Mouse (Mus musculus) ES-Bruce4 (cell line): ENCODE measurements around the gene Itgb7. TPM values are rescaled to one million over a fixed set of nuclear protein-coding genes. Genes with fewer than 3 reads are reported as not detected.

Source experiments
- H3K27ac ChIP-seq: 2 replicates; pipeline ENCODE4 v1.5.1; 2012; ENCODE audit warnings: low read length, inconsistent platforms; ENCODE audit not compliant: insufficient read depth
- H3K27me3 ChIP-seq: 2 replicates; pipeline ENCODE4 v1.6.1; 2012; ENCODE audit warnings: mild to moderate bottlenecking, low read length, inconsistent platforms; ENCODE audit not compliant: control insufficient read depth, poor library complexity, insufficient read depth, severe bottlenecking
- H3K36me3 ChIP-seq: 2 replicates; pipeline ENCODE4 v1.6.1; 2012; ENCODE audit warnings: inconsistent platforms, mild to moderate bottlenecking, low read length, moderate library complexity; ENCODE audit not compliant: control insufficient read depth, poor library complexity, insufficient read depth, severe bottlenecking
- H3K4me1 ChIP-seq: one replicate; pipeline ENCODE4 v1.8.1; 2011; ENCODE audit warnings: low read length; ENCODE audit not compliant: control insufficient read depth, insufficient read depth
- H3K4me3 ChIP-seq: 2 replicates; pipeline ENCODE4 v1.5.1; 2011; ENCODE audit warnings: low read depth, mild to moderate bottlenecking, low read length
- H3K9ac ChIP-seq: 2 replicates; pipeline ENCODE4 v1.6.1; 2012; ENCODE audit warnings: low read depth, mild to moderate bottlenecking, inconsistent platforms; ENCODE audit not compliant: poor library complexity, severe bottlenecking
- H3K9me3 ChIP-seq: replicated peaks from 2 replicates; pipeline ENCODE4 v1.6.1; 2012; ENCODE audit warnings: mild to moderate bottlenecking, low read length, inconsistent platforms; ENCODE audit not compliant: control insufficient read depth, poor library complexity, insufficient read depth, severe bottlenecking
- CTCF ChIP-seq: IDR thresholded peaks from one replicate; pipeline ENCODE4 v1.8.1; 2011; ENCODE audit warnings: low read depth, low read length
- EP300 ChIP-seq: IDR thresholded peaks from 2 replicates; pipeline ENCODE4 v1.6.1; 2011; ENCODE audit warnings: low read depth, low read length; ENCODE audit not compliant: insufficient read depth
- POLR2A ChIP-seq: IDR thresholded peaks from one replicate; pipeline ENCODE4 v1.8.1; 2011; ENCODE audit warnings: low read length; ENCODE audit not compliant: insufficient read depth
- polyA plus RNA-seq: library from polyadenylated mRNA; stranded (reverse); fragments of >200 nt; gene quantifications from 2 replicates; pipeline ENCODE4 v1.2.4, GENCODE M21; 2011; ENCODE audit warnings: low read depth; ENCODE audit not compliant: missing spikeins, insufficient read depth, insufficient read length

Gene Itgb7
- polyA plus RNA-seq, 1 experiment = 3.1 TPM

- Histone ChIP-seq H3K4me3 (no peak overlapping the region), H3K27ac (no peak overlapping the region), H3K9ac (no peak overlapping the region), H3K36me3 (no peaks in the 10 kb centered on the region), H3K9me3 (no peaks in the 10 kb centered on the region), H3K27me3 (no peaks in the 10 kb centered on the region), H3K4me1 (no peaks in the 10 kb centered on the region)
- TF ChIP-seq CTCF (no peak), POLR2A (no peak), EP300 (no peak)
These were observed 64.1 kb downstream of the Itgb7 start for GRCm38 (mm10) chr15:102167620-102168021.

Other genes starting within 250 kb of the Itgb7 start
- 306 and 318 TPM in 2 replicates for gene Krt8, start 227.5 kb downstream of the Itgb7 start, polyA plus RNA-seq
- 334 and 349 TPM in 2 replicates for gene Krt18, start 203.8 kb downstream of the Itgb7 start, polyA plus RNA-seq
- gene Eif4b, start 158.2 kb downstream of the Itgb7 start, polyA plus RNA-seq = 584 and 631 TPM in 2 replicates
- gene Tns2, start 131.5 kb downstream of the Itgb7 start, polyA plus RNA-seq = 10.4 and 12.8 TPM in 2 replicates
- 11.7 and 15.1 TPM in 2 replicates for gene Spryd3, start 95.7 kb downstream of the Itgb7 start, polyA plus RNA-seq
- 2.0 and 2.2 TPM in 2 replicates for gene Igfbp6, start 87.6 kb downstream of the Itgb7 start, polyA plus RNA-seq
- 0.45 TPM in 1 of 2 replicates, not detected in the other for gene Soat2, start 81.4 kb downstream of the Itgb7 start, polyA plus RNA-seq
- 53.7 and 54.3 TPM in 2 replicates for gene Zfp740, start 28.7 kb downstream of the Itgb7 start, polyA plus RNA-seq
- gene Csad, start 27.2 kb downstream of the Itgb7 start, polyA plus RNA-seq = 17.8 and 19.3 TPM in 2 replicates
- gene Rarg, start 25.6 kb upstream of the Itgb7 start, polyA plus RNA-seq = 38.6 and 42.7 TPM in 2 replicates
- gene Gm9918, start 38.6 kb upstream of the Itgb7 start, polyA plus RNA-seq = 0.81 and 1.1 TPM in 2 replicates
- 23.2 and 28.0 TPM in 2 replicates for gene Mfsd5, start 47.5 kb upstream of the Itgb7 start, polyA plus RNA-seq
- 68.7 and 71.7 TPM in 2 replicates for gene Espl1, start 64.3 kb upstream of the Itgb7 start, polyA plus RNA-seq
- 233 and 309 TPM in 2 replicates for gene Pfdn5, start 94.2 kb upstream of the Itgb7 start, polyA plus RNA-seq
- gene Myg1, start 99.8 kb upstream of the Itgb7 start, polyA plus RNA-seq = 38.6 and 48.8 TPM in 2 replicates
- gene Aaas, start 118.8 kb upstream of the Itgb7 start, polyA plus RNA-seq = 196 and 252 TPM in 2 replicates
- gene Sp7, start 135.2 kb upstream of the Itgb7 start, polyA plus RNA-seq = not detected in 2 replicates
- gene Sp1, start 174.2 kb upstream of the Itgb7 start, polyA plus RNA-seq = 103 and 106 TPM in 2 replicates
- gene Amhr2, start 213.4 kb upstream of the Itgb7 start, polyA plus RNA-seq = 1.8 and 2.8 TPM in 2 replicates
- 49.7 and 55.4 TPM in 2 replicates for gene Prr13, start 227.1 kb upstream of the Itgb7 start, polyA plus RNA-seq
- 1,129 and 1,194 TPM in 2 replicates for gene Pcbp2, start 238.6 kb upstream of the Itgb7 start, polyA plus RNA-seq